Mouse (Mus musculus) Patski (cell line): ENCODE data around the gene Mecom. TPM values are rescaled to one million over a fixed set of nuclear protein-coding genes. Genes with fewer than 3 reads are reported as not detected.

Experiments used
- ATAC-seq: fragments of 100-300 bp; one replicate; pipeline ENCODE4 v1.8.0; 2021
- CTCF ChIA-PET: fragments of 350-600 bp; sonication (Branson Sonifier 250); formaldehyde crosslinking; loops from one replicate; lab custom pipeline; 2022; ENCODE audit warnings: inconsistent platforms; lab: Charles Lee
- POLR2A ChIA-PET: fragments of 350-600 bp; sonication (Branson Sonifier 250); formaldehyde crosslinking; loops from one replicate; lab custom pipeline; 2022; ENCODE audit warnings: antibody characterized with exemption, inconsistent platforms; lab: Charles Lee
- DNase-seq: peaks from one replicate; pipeline ENCODE4 v3.0.0-alpha.2; 2011; ENCODE audit warnings: low read depth, low spot score
- H3K27me3 ChIP-seq: fragments of 371-371 bp; one replicate; pipeline ENCODE4 v1.5.1; 2021
- CTCF ChIP-seq: fragments of 100-300 bp; IDR thresholded peaks from one replicate; pipeline ENCODE4 v1.5.1; 2021
- in situ Hi-C: fragments of 300-500 bp; cut with MboI; formaldehyde crosslinking; loops from 3 replicates; pipeline ENCODE4 v1.11.1; 2018; ENCODE audit warnings: low pct_unique_long_range_greater_than_20kb, mixed read lengths
- polyA plus RNA-seq: library from polyadenylated mRNA; unstranded; gene quantifications from one replicate; pipeline ENCODE4 v1.2.3, GENCODE M21; 2021

The Mecom gene
- polyA plus RNA-seq, 1 experiment from 2014 or later, result 18.4 TPM

GRCm38 (mm10) chr3:30468068-30468835 lies 79.6 kb downstream of the Mecom start:
- TF ChIP-seq CTCF, result no peak
- DNase-seq (no peak), ATAC-seq (no peak)
- CTCF ChIA-PET, result interaction anchor here (0.8 kb wide), 1 partner anchor 25 kb away, joined by 3 read pairs; no protein-coding TSS in a partner anchor
- peaks cover 53% of the 10 kb centered on the region for H3K27me3 ChIP-seq
- POLR2A ChIA-PET, result interaction anchor here (0.5 kb wide), 1 partner anchor 7 kb away, joined by 3 read pairs; no protein-coding TSS in a partner anchor
- in situ Hi-C loops, result no loop called here

- TF ChIP-seq CTCF, result no peak
Observed at GRCm38 (mm10) chr3:30466031-30466650, 81.7 kb downstream of the Mecom start.

GRCm38 (mm10) chr3:30464497-30464896 lies 83.3 kb downstream of the Mecom start:
- POLR2A ChIA-PET, result no interaction called here
- in situ Hi-C loops, result no loop called here
- no peak for ATAC-seq
- peaks cover 43% of the 10 kb centered on the region for H3K27me3 ChIP-seq
- no peak for DNase-seq
- CTCF ChIA-PET, result no interaction called here
- TF ChIP-seq CTCF, result no peak

More at GRCm38 (mm10) chr3:30466031-30466650, 81.7 kb downstream of the Mecom start:
- ATAC-seq (no peak), DNase-seq (no peak)
- in situ Hi-C loops, result no loop called here
- CTCF ChIA-PET, result no interaction called here
- H3K27me3 ChIP-seq, result peaks cover 52% of the 10 kb centered on the region
- POLR2A ChIA-PET, result no interaction called here

- POLR2A ChIA-PET, result interaction anchor here (0.6 kb wide), 2 partner anchors 25 to 295 kb away, joined by 3 to 5 read pairs; no protein-coding TSS in a partner anchor
- ATAC-seq (no peak), DNase-seq (no peak)
- H3K27me3 ChIP-seq, result peaks cover 44% of the 10 kb centered on the region
- peak; percentile 14 for TF ChIP-seq CTCF
- CTCF ChIA-PET, result no interaction called here
- in situ Hi-C loops, result no loop called here
Observed at GRCm38 (mm10) chr3:30461831-30462230, 86.0 kb downstream of the Mecom start.

- CTCF ChIA-PET, result interaction anchor here (1.3 kb wide), 1 partner anchor 16 kb away, joined by 3 read pairs; no protein-coding TSS in a partner anchor
- peaks cover 39% of the 10 kb centered on the region for H3K27me3 ChIP-seq
- no peak for TF ChIP-seq CTCF
- in situ Hi-C loops, result no loop called here
- DNase-seq (no peak), ATAC-seq (no peak)
- POLR2A ChIA-PET, result interaction anchor here (0.6 kb wide), 2 partner anchors 25 to 296 kb away, joined by 3 to 5 read pairs; no protein-coding TSS in a partner anchor
Observed at GRCm38 (mm10) chr3:30460890-30461578, 86.8 kb downstream of the Mecom start.

GRCm38 (mm10) chr3:30459626-30460025 lies 88.2 kb downstream of the Mecom start:
- CTCF ChIA-PET, result interaction anchor here (0.9 kb wide), 1 partner anchor 12 kb away, joined by 3 read pairs; no protein-coding TSS in a partner anchor

GRCm38 (mm10) chr3:30457975-30458678 lies 89.7 kb downstream of the Mecom start:
- peaks cover 23% of the 10 kb centered on the region for H3K27me3 ChIP-seq
- ChIA-PET POLR2A (no interaction called here), CTCF (interaction anchor here (1.0 to 2.0 kb wide), 4 partner anchors 9 to 444 kb away, joined by 3 to 5 read pairs (median 4); no protein-coding TSS in a partner anchor)
- in situ Hi-C loops, result no loop called here
- ATAC-seq (no peak), DNase-seq (no peak)
- TF ChIP-seq CTCF, result no peak

More at GRCm38 (mm10) chr3:30459626-30460025, 88.2 kb downstream of the Mecom start:
- POLR2A ChIA-PET, result no interaction called here
- no peak for DNase-seq
- no peak for TF ChIP-seq CTCF
- peaks cover 34% of the 10 kb centered on the region for H3K27me3 ChIP-seq
- in situ Hi-C loops, result no loop called here
- ATAC-seq, result no peak

- ATAC-seq (no peak), DNase-seq (no peak)
- ChIA-PET POLR2A (no interaction called here), CTCF (no interaction called here)
- H3K27me3 ChIP-seq, result peaks cover 8% of the 10 kb centered on the region
- in situ Hi-C loops, result no loop called here
- TF ChIP-seq CTCF, result no peak
Observed at GRCm38 (mm10) chr3:30455902-30456301, 91.9 kb downstream of the Mecom start.

- POLR2A ChIA-PET, result no interaction called here
- DNase-seq, result no peak
- no peak for TF ChIP-seq CTCF
- H3K27me3 ChIP-seq, result peaks cover 3% of the 10 kb centered on the region
- CTCF ChIA-PET, result no interaction called here
- in situ Hi-C loops, result no loop called here
- ATAC-seq, result no peak
Observed at GRCm38 (mm10) chr3:30453546-30454455, 94.0 kb downstream of the Mecom start.
